Mouse (Mus musculus): Measurements from ENCODE around the gene B4galnt2.
"Not testable (repeated sequence)": the region's sequence is repeated elsewhere in the genome, so short reads cannot be mapped to it uniquely, and the experiment has no call there.

DNA sequence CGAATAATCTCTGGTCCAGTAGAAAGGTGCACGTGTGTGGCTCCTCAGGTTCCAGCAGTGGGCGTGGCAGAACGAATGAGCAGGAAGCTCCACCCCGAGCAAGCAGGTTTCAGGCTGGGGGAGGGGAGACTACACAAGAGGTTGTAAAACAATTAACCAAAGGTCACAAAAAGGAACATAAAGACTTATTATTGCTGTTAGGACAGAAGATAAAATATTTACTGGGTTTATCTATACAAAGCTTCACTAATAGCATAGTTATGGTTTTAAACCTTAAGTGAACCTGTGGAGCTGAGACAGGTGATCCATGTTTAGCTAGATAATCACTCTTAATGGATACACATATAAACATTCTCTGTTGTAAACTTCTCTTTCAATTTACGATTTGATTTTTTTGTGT is 8.8 kb upstream of the B4galnt2 start:
- not testable (repeated sequence) for TF ChIP-seq POLR2A (IDR thresholded peaks at IDR 0.05; ENCODE audit: low read depth, low read length); CTCF (IDR thresholded peaks at IDR 0.05; ENCODE audit: extremely low read depth, insufficient read length, insufficient replicate concordance, low read depth, low read length)

Data from small intestine, adult 2 months (tissue).